Mouse (Mus musculus) layer of hippocampus, adult 2 months (tissue): Measurements from ENCODE around the gene Gm29276. TPM values are rescaled to one million over a fixed set of nuclear protein-coding genes. Genes with fewer than 3 reads are reported as not detected.
"Not testable (repeated sequence)": the region's sequence is repeated elsewhere in the genome, so short reads cannot be mapped to it uniquely, and the experiment has no call there.

ENCODE experiments used
- DNase-seq, 2 experiments: peaks; one replicate each; pipeline ENCODE4 v3.0.0; 2022; ENCODE audit warnings: low spot score in 2 of 2
- H3K27ac ChIP-seq: fragments of 200-600 bp; 2 replicates; pipeline ENCODE4 v1.8.1; 2022
- H3K4me3 ChIP-seq: fragments of 200-600 bp; 2 replicates; pipeline ENCODE4 v1.8.1; 2022; ENCODE audit warnings: mild to moderate bottlenecking
- long read RNA-seq, 2 experiments: library from polyadenylated mRNA; stranded (forward); transcript quantifications; one replicate each; pipeline ENCODE4 v2.0.0; 2021; ENCODE audit warnings: borderline mapping rate in 2 of 2
- total RNA-seq, 2 experiments: library from RNA; stranded (reverse); gene quantifications; 2 replicates each; pipeline ENCODE4 v1.2.3; 2021

Gene Gm29276
- not detected for total RNA-seq
- long read RNA-seq, experiment 1 = 0 reads
- long read RNA-seq, experiment 2 = 0 reads

- not testable (repeated sequence) for H3K4me3 ChIP-seq, H3K27ac ChIP-seq, DNase-seq
Measured at GRCm38 (mm10) chrY:42582150-42582549, at the start of gene Gm29276. Gm29276 (minus strand) TSS chrY:42582250.
